Mouse (Mus musculus) left cerebral cortex, postnatal 4 days (tissue): ENCODE data around the gene Ano4. TPM values are rescaled to one million over a fixed set of nuclear protein-coding genes. Genes with fewer than 3 reads are reported as not detected.
A peak's percentile ranks its signal among the peaks of the same experiment; 100 is the strongest.
"Not testable (repeated sequence)": the region's sequence is repeated elsewhere in the genome, so short reads cannot be mapped to it uniquely, and the experiment has no call there.

ENCODE experiments used
- DNase-seq: peaks from one replicate; pipeline ENCODE4 v3.0.0-alpha.2; 2022
- intact Hi-C: fragments of 180-260 bp; cut with DNase I; formaldehyde crosslinking; loops from one replicate; pipeline ENCODE4 v1.15.1; 2025
- total RNA-seq, 2 experiments: library from RNA; stranded (reverse); gene quantifications; 2 replicates each; pipeline ENCODE4 v1.2.3; 2021

The Ano4 gene
- total RNA-seq, 2 experiments from 2014 or later: 18.6 to 21.2 TPM

DNA sequence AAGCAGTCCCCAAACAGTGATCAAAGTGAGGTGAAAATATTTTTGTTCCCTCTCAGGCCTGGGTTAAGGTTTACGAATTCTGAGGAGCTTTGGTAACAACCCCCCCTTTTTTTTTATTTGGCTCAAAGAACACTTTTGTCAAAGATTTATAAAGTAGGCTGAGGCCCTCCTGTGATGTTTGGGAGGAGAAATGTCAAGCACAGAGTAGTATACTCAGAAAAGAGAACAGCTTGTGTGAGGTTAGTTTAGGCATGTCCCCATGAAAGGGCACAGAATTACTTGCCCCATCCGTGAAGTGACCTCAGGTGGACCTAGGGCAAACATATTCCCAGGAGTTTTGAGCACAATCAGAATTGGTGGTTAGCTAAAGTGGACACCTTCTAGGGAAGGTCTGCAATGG, 189.1 kb downstream of the Ano4 start:
- no peak for DNase-seq
- intact Hi-C loops: no loop called here

DNA sequence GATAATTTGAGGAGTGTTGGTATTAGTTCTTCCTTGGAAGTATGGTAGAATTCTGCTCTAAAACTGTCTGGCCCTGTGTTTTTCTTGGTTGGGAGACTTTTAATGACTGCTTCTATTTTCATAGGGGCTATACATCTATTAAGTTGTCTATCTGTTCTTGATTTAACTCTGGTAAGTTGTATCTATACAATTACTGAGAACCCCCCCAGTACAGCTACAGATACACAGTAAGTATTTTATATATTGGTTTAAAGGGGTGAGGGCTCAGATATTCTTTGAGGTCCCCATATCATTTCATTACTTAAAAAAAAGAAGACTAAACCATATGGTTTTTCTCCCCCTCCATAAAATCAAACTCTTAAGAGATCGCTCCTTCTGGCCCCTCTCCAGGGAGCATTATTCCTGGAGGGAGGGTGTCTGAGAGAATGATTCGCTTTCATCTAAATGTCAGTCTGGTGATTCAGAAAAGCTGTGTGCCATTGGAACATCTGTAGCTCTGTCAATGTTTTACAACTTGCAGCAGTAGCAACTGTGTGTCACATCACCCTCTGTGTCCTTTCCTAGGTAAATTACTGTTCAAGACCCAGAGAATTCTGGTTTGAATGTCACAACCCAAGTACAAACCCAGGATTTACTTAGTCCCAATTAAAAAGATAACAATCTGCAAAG, 189.6 kb downstream of the Ano4 start:
- DNase-seq: no peak
- intact Hi-C loops: no loop called here

DNA sequence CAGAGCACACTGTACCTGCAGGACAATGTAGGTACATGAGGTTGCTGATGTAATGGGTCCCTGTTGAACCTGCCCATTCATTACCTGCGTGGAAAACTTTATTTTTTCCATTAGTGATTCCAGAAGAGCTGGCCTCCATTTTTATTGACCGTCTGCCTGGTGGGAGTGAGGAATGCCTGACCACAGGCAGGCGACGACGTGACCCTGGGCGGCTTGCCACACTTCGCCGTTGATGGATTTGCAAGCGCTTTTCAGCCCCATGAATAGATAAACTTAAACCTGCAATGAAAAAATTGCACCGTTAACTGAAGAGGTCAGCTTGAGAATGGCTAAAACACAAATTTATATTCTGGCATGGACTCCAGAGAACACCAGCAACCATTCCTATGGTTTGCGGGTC, 195.4 kb downstream of the Ano4 start:
- intact Hi-C loops: no loop called here
- no peak for DNase-seq

DNA sequence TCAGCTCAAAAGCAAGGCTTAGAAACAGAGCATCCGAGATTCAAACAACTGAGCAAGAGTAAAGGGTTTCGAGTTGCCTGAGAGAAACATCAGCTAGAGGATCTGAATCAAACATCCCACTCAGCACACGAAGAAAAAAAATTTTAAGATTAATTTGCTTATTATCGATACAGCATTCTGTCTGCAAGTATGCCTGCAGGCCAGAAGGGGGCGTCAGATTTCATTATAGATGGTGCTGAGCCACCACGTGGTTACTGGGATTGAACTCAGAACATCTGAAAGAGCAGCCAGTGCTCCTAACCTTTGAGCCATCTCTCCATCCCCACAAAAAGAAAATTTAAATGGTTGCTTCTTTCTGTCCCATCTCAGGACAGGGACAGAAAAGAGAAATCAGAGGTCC, 223.2 kb downstream of the Ano4 start:
- DNase-seq: no peak
- intact Hi-C loops: no loop called here

DNA sequence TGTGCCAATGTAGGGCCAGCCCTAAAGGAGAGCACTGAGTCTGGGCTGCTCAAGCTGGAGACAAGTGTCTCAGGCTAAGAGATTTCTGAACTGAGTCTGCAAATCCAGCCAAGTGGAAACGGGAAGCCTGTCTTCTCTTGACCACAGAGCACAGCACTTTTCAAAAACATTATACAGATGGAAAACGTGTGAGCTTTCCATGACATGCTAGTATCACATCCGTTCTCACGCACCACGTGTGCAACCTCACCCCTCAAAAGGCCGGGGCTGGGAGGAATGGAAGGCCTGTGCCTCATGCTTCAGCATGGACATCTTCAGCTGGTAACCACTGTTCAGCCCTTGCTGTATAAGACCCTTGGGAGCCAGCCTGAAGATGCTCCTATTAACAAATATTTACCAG, 230.2 kb downstream of the Ano4 start:
- no peak for DNase-seq
- intact Hi-C loops: no loop called here

DNA sequence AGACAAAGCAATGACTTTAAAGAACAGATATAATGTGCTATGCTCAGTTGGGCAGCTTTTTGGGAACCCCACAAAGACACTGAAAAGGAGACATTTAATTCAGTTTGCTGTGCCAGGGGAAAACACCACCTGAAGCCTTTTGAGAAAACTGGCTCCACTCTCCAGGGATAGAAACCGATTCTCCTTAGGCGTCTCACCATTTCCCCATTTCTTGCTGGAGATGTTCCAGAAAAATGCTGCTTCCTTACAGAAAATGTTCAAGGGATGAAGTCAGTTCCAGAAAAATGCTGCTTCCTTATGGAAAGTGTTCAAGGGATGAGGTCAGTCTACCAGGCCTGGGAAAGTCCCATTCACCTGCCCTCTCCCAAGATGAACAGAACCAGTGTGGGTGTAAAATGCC, 233.1 kb downstream of the Ano4 start:
- intact Hi-C loops: no loop called here
- no peak for DNase-seq

DNA sequence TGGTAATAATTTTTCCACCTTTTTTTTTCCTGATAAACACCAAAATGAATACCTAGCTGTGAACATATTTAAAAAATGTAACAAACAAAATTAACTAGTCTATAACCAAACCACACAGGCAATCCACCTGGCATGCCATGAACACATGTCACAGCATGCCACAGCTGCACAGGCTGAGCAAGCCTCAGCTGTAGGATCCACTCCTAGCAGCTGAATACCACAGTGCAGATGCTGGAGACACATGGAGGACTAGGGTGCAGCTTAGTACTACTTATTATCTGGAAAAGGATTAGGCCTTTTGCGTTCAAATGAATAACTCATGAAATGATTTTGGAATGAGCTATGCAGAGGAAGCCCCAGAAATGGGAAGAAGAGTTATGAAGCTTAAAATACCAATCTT, 233.6 kb downstream of the Ano4 start:
- intact Hi-C loops: no loop called here
- DNase-seq: no peak

DNA sequence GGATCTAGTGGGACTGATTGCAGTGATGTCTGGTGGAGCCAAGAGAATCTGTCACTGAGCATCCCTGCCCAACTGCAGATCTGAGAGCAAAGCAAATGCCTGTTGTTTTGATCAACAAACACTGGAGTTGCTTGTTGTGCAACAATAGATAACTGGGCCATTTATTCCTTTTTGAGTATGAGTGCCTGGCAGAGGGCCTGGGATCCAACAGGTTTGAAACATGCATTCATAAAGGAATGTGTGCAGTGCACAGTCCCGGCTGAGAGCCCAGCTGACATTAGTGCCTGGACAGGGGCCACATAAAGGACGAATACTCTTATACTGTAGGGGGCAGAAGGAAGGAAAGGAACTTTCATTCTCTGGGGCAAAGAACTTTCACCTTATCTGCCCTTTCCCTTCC, 241.0 kb downstream of the Ano4 start:
- DNase-seq: no peak
- intact Hi-C loops: no loop called here

DNA sequence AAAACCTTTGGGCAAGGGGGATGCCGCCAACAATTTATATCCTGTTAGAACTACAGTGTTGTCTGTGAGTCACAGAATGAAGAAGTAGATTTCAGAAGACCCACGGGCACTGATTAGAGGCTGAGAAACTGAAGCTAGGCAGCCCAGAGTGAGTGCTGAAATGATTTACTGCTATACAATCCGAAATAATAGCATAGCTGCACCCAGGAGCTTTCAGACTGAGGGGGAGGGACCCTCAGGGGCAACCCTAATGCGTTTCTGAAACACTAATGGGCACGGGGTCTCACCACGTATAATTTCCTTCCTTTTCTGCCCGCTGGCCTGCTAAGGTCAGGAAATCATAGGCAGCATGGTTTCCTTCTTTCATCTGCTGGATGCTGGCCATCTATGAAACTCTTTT, 242.5 kb downstream of the Ano4 start:
- no peak for DNase-seq
- intact Hi-C loops: no loop called here

DNA sequence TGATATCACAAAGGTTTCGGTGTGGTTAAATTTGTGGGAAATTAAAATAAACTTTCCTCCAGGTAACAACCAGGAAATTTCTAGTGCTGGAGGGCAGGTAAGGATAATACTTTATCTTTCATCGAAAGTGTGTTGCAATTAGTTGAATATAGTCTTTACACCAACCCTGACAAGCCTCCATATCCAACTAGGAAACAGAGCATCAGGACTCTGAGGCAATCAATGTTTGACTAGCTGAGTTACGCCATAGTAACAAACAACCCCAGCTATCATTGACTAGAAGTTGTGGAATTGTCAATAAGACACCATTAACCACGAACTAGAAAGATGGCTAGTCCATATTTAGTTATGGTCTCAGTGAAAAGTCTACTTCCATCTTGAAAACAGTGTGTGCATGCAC, 246.4 kb downstream of the Ano4 start:
- no peak for DNase-seq
- intact Hi-C loops: no loop called here

DNA sequence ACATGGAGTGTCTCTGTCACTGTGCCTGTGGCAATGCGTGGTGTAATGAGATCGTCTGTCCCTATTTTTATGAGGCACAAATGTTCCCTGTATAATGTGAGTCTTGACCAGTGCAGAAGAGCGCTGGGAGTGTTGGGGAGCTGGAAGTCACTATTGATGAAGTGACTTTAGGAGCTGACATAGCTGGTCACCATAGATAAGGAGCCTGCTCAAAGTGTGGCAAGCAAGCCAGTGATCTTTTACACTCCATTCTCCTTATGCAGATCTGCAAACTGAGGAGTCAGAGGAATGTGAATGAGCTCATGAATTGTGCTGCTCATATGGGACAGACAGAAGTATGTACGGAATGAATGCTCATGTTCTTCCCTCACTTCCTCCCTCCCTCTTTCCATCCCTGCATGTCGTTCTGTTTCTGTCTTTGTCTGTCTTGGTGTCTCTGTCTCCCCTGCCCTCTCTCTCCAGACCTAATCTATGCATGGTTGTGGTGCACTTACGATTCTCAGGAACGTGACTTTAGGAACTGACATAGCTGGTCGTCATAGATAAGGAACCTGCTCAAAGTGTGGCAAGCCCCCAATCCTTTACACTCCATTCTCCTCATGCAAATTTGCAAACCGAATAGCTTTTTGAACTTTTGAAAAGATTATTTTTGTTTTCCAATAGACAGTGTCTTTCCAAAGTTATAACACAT, 252.1 kb downstream of the Ano4 start:
- no peak for DNase-seq
- intact Hi-C loops: no loop called here

DNA sequence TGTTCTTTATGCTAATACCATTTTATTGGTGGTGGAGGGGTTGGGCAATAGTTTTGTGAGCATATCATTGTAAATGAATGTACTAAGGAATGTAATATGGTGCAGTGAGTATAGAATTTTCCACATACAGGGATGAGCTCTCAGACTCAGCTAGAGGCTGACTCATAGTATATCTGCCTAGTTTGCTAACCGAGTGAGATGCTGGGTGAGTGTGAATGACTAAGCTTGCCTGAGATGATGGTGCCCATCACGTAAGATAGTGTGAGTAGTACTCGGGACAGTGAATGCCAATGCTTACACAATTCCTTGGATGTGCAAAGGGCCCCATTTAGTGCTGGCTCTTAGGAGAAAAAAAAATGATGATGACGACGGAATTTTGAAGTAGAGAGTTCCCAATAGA, 267.1 kb downstream of the Ano4 start:
- intact Hi-C loops: no loop called here
- DNase-seq: no peak

DNA sequence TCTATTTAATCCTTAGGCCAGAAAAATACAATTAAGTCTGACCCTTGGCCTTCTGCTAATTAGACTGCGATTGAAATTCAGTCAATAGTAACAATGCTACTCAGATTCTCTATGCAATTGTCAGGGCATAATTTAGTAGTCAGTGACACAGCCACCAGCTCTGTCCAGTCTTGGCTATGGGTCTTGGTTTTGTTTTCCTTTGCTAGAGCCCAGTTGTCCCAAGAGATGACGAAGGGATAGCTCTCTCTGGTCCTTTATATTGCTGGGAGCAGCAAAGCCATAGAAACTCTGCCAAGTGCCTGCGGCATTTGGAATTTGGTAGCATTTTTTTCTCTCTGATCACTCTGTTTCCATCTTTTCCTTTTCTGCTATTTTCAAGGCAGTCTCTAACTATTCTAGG, 288.7 kb downstream of the Ano4 start:
- DNase-seq: no peak
- intact Hi-C loops: no loop called here

DNA sequence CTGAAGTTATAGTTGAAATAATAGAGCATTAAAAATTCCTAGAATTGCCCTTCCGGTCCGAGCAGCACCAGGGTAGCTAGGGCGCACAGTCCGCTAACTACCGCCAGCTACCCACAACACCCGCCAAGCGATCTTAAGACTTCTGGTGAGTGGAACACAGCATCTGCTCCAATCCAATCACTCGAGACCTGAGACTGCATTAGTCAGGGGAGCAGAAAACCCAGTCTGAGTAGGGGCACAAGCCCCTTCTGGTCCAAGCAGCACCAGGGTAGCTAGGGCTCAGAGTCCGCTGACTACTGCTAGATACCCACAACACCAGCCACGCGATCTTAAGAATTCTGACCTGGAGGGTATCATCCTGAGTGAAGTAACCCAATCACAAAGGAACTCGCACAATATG, 299.6 kb downstream of the Ano4 start:
- intact Hi-C loops, DNase-seq: not testable (repeated sequence)

DNA sequence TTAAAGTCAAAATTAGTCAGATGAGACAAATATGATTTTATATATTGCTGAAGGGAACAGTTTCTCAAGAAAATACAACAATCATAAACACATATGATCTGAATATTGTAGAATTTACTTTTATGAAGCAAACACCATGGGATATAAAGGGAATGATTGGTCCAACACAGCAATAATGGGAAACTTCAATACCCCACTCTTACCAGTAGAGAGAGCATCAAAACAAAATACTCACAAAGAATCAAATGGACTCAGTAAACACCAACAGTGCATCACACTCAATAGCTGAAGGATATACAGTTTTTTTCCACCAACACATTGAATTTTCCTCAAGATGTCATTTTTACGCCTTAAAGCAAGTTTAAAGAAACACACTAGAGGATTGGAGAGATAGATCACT, 300.4 kb downstream of the Ano4 start:
- intact Hi-C loops: no loop called here
- DNase-seq: no peak

DNA sequence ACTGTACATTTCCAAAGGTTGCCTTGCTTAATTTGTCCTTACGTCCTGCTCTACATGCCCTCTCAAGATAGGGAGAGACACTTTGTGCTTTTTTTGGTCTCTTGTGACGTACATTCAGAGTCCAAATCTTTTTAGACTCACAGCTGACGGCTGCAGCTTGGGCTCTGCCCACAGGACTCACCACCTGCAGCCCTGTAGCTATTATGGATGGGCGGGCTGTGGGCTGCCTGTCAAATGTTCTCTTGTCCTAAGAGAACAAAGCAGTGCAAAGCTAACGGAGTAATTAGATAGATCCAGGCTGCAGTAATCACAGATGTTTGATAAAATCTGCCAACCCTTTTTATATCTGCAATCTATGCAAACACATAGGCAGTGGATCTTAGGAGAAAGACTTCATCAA, 325.6 kb downstream of the Ano4 start:
- no peak for DNase-seq
- intact Hi-C loops: no loop called here

DNA sequence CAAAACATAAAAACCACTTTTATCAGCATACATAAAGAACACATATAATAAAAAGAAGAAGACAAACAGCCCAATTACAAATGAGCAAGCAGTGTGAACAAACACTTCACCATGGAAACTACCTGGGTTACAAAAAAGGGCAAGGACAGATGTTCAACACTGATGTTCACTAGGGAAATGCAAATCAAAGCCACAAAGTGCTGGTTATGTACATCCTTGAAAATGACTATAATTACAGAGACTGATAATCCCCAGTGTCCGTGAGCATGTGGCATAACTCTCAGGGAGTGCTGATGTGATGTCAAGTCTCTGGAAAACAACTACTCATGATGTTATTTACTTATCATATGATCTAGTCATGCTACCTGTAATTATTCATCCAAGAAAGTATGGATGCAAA, 336.3 kb downstream of the Ano4 start:
- no peak for DNase-seq
- intact Hi-C loops: no loop called here

DNA sequence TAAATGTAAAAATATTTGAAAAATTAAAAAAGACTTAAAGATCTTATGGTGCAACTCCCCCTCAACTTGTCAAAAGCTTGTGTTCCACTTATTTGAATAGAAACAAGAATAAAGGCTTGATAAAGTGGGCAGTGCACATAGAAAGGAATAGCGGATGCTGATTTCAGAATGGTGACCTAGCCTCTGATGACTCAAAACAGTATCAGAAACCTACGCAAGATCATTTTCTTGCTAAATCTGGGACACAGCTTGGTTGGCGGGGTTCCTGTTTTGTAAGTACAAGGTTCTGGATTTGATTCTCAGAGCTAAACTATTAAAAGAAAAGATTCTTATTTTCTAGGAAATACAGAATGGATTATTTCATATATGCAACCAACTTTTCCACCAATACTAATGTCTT, 340.0 kb downstream of the Ano4 start:
- intact Hi-C loops: no loop called here
- DNase-seq: no peak

DNA sequence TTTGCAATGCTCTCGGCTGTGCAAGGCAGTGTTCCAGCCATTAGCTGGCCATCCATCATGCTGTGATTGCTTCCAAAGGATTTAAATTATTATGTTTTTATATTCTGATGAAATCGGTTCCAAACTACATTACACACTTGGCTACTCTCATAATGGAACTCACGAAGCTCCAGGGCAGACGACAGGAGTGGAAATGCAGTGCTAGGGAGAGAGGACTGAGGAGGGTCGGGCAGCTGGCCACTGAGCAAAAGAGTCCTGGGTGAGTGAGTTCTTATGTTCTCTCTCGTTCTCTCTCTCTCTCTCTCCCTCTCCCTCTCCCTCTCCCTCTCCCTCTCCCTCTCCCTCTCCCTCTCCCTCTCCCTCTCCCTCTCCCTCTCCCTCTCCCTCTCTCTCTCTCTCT, 357.6 kb downstream of the Ano4 start:
- DNase-seq: peak; percentile 12
- intact Hi-C loops: no loop called here

DNA sequence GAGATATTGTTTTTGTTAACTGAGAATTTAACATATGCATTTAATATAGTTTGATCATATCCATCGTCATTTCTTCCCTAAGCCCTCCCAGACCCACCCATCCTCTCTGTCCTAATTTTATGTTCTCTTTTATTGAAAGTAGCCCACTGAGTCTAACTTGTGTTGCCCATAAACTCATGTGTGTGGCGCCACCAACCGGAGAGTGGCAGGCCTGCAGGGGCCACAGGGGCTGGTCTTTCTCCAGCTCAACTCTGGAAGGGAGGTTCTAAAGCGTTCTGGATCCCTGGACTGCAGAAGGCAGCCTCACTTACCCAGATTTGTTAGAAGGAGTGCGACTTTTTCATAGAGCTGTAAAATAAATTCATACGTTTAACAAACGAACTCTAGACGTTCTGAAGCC, 361.1 kb downstream of the Ano4 start:
- intact Hi-C loops: no loop called here
- peak; percentile 16 for DNase-seq

DNA sequence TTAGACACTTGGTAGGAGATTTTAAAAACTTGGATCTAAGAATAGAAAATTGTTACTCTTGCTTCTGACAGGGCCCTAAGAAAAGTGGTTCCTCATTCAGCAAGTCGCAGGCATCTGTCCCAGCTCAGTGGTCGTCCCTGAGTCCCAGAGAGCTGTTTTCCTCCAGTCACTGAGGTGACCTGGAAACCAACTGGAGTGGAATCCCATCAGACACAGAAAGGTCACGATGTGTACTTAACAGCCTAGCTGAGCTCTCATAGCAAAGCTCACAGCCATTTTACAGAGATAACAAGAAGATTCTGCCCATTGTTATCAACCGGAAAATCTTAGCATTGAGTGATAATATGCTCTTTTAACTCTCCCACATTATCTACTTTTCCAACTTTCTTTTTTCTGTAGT, 365.1 kb downstream of the Ano4 start:
- intact Hi-C loops: no loop called here

DNA sequence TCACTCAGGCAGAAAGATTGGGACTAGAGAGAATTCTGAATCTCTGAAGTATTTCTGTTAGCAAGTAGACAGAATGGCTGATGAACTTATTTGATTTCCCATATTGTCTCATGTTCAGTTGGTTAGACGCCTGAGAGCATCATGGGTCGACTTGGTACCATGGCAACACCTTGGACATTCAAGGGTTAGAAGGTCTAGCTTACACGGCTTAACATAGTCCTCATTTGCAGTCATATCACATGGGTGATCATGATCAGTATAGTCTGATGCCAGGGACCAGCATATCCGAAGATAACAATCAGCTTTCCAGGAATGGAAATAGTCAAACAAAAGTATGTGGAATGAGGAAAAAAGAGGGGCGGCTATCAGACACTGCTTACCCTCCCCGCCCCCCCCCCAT, 365.6 kb downstream of the Ano4 start:
- DNase-seq: no peak
- intact Hi-C loops: no loop called here

More for the DNA sequence above, 365.1 kb downstream of the Ano4 start:
- DNase-seq: no peak
